Mouse (Mus musculus) A20 (cell line): ENCODE data around the gene Zfp385a.

ENCODE experiments used
- DNase-seq: peaks from one replicate; pipeline ENCODE4 v3.0.0-alpha.2; 2011; ENCODE audit warnings: low read depth, low spot score

Zfp385a gene

GRCm38 (mm10) chr15:103338829-103339165, 1.1 kb downstream of the Zfp385a start:
- no peak for DNase-seq

- no peak for DNase-seq
Observed at GRCm38 (mm10) chr15:103336996-103337667, 2.8 kb downstream of the Zfp385a start.

- no peak for DNase-seq
Observed at GRCm38 (mm10) chr15:103335488-103336235, 4.2 kb downstream of the Zfp385a start.

DNA sequence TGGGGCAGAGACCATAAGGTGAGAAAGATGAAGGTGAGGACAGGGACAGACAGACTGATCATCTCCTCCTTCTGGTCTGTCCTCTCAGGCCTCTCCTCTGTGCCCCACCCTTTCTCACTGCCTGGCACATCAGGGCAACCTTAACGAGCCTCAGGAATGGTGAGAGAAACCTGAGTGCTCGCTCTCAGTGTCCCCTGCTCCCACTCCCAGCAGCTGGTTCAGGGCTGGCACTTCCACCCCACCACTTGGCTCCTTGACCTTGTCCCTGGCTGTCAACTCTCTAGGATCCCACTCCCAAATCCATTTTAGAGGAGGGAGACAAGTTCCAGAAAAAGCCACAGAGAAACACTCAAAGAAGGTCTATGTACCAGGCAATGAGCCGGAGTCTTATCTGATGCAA, 4.9 kb downstream of the Zfp385a start:
- no peak for DNase-seq

GRCm38 (mm10) chr15:103334194-103334593, 5.7 kb downstream of the Zfp385a start:
- no peak for DNase-seq

DNA sequence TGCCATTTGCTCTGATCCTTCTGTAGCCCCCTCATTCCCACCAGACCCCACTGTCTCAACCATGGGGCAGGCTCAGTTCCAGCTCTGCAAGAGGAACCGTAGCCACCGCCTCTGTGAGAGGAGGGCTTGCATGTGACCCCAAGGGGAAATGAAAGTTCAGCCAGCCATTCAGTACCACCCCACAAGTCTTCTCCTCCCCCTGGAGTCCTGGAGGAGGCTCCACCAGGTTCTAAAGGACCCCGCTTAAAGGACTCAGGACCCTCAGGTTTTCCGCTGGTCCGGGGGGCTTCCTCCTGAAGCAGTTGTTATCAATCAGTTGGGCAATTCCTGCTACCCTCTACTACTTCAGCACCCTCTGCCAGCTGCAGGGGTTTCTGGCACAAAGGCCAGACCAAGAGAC, 6.2 kb downstream of the Zfp385a start:
- peak; percentile 88 for DNase-seq

DNA sequence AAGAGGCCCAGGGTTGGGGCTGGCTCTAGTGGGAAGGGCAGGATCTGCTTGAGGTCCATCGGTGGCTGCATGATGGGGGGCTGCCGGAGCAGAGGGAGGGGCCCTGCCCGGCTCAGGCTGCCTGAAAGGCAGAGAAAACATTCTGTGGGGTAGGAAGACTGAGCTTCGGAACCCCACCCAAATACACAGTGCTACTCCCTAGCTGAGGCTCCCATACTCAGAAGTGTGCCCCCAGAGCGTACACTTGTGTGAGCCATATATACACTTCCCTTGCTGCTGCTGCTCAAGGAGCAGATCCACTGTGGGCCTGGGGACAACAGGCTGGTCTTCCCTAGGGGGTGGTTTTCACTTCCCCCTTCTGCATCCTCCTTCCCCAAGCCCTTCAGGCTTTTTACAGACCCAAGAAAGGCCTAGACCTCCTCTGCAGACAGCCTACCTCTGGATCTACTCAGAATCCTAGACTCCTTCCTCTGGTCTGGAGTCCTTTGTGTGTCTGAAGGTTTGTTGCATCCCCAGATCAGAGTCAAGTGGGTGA, 6.7 kb downstream of the Zfp385a start:
- DNase-seq: peak; percentile 68

DNA sequence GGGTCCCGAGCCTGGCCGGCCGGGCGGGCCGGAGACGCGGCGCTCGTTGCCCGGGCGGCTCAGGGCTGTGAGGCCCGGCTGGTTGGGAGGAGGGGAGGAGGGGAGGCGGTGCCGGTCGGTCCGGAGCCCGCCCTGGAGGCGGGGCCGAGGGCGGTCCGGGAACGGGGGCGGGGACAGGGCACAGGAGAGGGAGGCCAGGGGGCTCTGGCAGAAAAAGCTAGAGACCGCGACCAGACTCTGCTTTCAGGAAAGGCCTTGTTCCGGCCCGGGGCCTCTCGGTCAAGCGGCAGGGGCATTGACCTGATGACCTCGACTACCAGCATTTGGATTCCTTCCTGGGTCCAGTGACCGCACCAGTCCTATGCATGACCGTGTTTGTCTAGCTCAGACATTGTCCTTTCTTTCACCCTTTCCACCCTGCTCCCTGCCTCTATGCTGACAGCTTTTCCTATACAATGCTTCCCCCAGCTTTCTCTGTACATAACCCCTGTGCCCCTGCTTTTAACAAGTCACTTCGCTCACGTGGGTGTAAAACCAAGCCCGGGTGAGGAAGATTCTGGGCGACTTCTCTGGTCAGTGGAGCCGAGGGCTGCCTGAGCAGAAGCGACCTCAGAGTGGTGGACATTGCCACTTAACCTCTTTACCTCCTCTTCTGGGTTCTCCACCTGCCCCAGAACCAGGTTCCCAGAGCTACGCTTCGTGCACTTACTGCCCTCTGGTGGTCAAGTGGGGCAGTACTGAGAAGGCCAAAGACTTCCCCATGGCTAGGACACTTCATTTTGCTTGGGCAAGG, 16.2 kb downstream of the Zfp385a start:
- peak; percentile 87 for DNase-seq

- no peak for DNase-seq
Observed at GRCm38 (mm10) chr15:103323070-103323454, 16.8 kb downstream of the Zfp385a start.

GRCm38 (mm10) chr15:103322396-103322795, 17.5 kb downstream of the Zfp385a start:
- DNase-seq: no peak

DNA sequence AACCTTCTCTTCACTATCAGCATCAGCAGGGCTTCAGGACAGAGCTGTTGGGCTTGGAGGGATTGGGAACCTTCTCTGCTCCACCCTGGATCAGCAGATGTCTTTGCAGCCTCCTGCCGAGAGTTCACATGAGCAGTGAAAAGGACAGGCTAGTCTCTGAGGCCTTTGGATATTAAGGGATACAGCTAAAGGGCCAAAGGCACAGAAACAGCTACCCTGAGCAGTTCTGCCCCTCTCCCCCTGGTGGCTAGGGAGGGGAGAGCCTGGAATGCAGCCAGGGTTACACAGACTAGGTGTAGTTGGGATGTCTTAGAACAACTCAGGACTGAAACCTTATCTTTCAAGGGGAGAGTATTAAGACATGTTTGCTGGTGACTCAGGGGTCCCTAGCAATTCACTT, 18.8 kb downstream of the Zfp385a start:
- peak; percentile 43 for DNase-seq

DNA sequence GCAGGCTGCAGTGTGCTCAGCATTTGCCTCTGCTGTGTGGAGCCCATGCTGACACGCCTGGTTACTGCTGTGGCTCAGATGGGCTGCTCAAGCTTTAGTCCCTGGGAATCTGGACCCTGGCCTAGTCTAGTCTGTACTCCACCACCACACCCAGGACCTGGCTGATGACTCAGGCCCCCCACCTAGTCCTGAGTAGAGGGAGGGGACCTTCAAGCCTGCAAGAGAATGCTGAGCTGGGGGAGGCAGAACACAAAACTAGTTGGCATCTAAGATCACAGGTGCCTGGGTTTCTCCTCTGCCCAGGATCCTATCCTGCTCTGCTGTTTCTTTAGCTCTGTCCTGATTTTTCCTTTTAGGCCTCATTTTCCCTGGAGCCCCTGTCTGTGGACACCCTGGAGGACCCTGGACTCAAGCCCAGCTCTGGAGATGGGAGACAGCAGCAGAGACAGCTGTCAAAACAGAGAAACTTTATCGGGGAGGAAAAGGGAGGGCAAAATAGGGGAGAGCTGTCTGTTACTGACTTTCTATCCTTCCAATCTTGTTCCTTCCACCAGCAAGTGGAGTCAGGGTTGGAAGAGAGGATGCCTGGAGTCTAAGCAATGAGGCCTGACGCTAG, 21.6 kb downstream of the Zfp385a start:
- no peak for DNase-seq

GRCm38 (mm10) chr15:103317731-103318130, 22.2 kb downstream of the Zfp385a start:
- DNase-seq: no peak

- no peak for DNase-seq
Observed at GRCm38 (mm10) chr15:103317120-103317519, 22.8 kb downstream of the Zfp385a start.

- no peak for DNase-seq
Observed at GRCm38 (mm10) chr15:103315979-103316776, 23.7 kb downstream of the Zfp385a start.

DNA sequence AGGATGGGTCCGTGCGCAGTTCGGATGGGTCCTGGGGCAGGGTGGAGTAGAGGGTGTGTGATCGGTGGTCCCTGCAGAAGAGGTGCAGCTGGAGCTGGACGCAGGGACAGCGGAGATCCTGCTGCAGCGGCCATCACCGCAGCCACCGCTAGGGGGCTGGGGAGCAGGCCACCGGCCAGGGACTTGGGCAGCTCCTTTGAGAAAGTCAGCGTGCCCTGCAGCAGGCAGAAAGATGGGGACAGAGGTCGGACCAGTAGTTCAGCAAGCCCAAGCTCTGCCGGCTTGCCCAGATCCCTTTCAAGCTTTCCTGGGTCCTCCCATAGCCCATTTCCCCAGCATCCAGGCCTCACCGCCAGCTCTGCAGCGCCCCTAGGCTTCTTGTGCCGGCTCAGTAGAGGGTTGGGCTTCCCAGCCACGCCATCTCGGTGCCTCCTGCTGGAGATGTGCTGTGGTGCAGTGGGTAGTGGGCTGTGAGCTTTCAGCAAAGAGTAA, 24.8 kb downstream of the Zfp385a start:
- DNase-seq: peak; percentile 65

DNA sequence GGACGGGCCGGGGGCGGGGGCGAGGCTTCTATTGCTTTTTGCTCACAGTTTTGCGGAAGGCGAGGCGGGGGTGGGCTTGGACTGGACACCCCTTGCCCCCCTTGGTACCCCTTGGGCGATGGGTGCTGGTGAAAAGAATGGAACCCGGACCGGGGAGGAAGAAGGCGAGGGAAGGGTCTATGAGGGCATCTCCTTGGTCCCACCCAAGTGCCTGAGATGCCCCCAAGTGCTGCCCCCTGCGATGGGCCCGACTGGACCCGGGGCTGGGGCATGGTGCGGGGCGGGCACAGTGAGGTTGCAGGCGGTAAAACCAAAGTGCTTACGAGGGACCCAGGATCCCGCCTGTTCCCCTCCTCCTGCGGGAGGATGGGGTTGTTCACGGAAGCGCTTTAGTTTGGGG, 25.7 kb downstream of the Zfp385a start:
- DNase-seq: no peak

DNA sequence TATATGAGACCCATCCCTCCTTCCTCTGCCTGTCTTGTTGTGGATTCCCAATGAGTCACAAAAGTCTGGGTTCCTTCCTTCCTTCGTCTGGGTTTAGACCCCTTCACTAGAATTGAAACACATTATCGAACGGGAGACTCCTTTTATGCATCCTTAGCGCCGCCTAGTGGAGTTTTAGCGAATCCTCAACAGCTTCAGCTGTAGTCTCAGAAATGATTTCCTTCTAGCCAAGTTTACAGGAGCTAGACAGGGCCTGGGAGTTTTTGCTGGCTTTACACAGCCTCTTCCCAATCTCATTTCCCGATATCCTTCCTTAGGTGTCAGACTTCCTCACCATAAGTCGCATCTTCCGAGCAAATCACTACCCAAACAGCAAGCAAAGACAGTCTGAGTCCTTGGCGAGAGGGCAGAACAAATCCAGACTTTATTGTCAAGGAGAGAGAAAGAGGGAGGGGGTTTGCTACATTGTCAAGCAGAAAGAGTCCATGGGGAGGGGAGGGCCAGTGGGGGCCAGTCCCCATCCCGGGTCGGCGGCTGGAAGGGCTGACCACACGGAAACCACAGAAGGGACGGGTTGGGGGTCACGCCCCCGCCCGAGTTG, 26.3 kb downstream of the Zfp385a start:
- DNase-seq: peak; percentile 79

- no peak for DNase-seq
Observed at GRCm38 (mm10) chr15:103310365-103310910, 29.5 kb downstream of the Zfp385a start, which contains the start of gene Gpr84. Gpr84 (minus strand) TSS chr15:103310612.
